Mouse (Mus musculus): ENCODE data around the gene Nup50. TPM values are rescaled to one million over a fixed set of nuclear protein-coding genes. Genes with fewer than 3 reads are reported as not detected.

Gene Nup50
- polyA plus RNA-seq (2012; rRNA removed), result 2.9 and 3.5 TPM in 2 replicates

DNA sequence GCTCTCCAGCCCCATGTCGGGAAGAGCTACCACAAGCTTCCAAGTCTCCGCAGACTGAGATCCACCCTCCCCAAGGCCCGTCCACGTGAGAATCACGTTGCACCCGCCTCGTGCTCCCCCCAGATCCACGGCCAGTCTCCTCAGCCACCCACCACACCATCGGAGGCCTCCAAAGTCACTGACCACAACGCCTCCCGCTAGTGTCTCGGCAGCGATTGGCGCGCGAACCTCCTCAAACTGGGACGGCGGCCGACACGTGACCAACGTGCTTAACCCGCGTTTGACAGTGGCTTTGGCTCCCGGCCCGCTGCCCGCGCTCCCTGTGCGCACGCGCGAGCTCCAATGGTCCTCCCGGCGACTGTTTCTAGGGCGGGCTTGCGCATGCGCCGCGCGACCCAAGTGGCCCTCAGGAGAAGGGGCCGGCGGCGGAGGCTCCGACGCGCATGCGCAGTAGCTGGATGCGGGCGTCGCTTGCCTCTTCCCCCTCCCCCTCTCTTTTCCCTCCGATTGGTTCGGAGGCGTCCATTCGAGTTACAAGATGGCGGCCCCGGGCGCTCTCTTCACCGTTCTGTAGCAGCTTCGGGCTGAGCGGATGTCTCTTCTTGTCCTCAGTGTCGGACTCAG lies at the start of gene Nup50:
Gene Nup50, plus strand, starts transcription at position 528 of the 624 bp plus-strand sequence.

DNA sequence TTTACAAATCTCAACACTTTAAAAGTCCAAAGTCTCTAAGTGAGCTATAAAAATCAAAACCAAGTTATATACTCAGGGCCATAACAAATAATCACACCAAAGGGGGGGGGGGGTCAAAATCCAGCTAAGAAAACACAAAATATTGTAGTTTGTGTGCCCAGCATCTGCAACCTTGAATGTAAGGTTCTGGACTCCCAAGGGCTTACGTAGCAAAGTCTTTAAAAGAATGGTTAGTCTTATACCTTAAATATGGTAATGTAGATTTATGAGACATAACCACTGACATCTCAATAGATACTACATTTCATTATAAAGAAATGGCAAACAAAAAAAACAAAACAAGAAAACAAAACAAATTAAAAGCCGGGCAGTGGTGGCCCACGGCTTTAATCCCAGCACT lies 3.3 kb upstream of the Nup50 start, which contains the start of gene Gm29666:
Gene Gm29666, minus strand, starts transcription at position 101 of the 400 bp plus-strand sequence.

DNA sequence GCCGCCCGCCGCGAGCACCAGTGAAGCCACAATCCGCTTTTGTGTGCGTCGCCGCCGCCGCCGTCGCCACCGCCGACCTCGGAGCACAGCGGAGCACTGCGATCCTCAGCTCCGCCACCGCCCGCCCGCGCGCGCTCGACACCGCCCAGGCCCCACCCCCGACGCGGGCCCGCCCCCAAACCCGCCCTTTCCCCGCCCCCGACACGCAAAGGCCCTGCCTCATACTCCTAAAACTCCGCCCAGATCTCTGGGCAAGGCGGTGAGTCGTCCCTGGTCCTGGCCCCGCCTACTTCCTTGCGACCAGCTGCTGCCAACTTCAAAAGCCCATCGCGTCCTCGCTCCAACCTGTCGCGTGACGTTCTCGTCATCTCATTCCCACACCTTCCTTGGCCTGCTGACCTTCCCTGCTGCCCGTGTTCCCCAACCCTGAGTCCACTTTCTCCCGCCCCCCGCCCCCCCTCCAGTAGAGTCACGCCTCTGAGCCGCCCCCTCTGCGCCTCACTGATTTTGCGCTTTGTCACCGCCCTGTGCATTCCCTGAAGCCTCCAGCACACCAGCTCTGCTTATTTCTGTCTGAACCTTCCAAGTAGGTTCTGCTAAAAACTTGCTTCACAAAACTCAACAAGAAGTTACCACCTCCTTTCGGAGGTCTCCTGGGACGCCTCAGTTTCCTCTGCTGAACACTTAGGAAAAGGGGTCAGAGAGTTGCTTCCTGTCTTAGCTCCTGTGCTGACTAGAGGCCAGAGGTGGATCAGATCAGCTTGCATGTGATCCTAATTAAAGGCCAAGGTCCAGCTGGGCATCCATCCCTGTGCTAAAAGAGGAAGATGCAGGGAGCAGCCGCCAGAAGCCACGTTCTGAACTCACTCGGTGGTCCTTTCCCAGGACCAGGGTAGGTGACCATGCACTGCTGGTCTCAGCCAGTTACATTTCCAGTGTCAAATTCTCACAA lies 64.9 kb downstream of the Nup50 start, which contains the start of gene 5031439G07Rik:
Gene 5031439G07Rik, minus strand, starts transcription at position 678 of the 952 bp plus-strand sequence.

Other genes starting within 250 kb of the Nup50 start
- gene Arhgap8, start 203.4 kb upstream of the Nup50 start, polyA plus RNA-seq (2012; rRNA removed), result 7.1 and 7.8 TPM in 2 replicates
- 1.4 and 2.1 TPM in 2 replicates for gene Phf21b, start 67.4 kb upstream of the Nup50 start, polyA plus RNA-seq (2012; rRNA removed)
- 0.02 TPM in 2 replicates for gene Gm29666, start 3.4 kb upstream of the Nup50 start, polyA plus RNA-seq (2012; rRNA removed)
- 7.4 and 10.0 TPM in 2 replicates for gene 5031439G07Rik, start 65.1 kb downstream of the Nup50 start, polyA plus RNA-seq (2012; rRNA removed)
- 0.51 and 0.90 TPM in 2 replicates for gene Upk3a, start 93.7 kb downstream of the Nup50 start, polyA plus RNA-seq (2012; rRNA removed)
- gene Fam118a, start 105.5 kb downstream of the Nup50 start, polyA plus RNA-seq (2012; rRNA removed), result 1.3 and 1.6 TPM in 2 replicates
- not detected in 2 replicates for gene Smc1b, start 208.6 kb downstream of the Nup50 start, polyA plus RNA-seq (2012; rRNA removed)
- gene Ribc2, start 208.7 kb downstream of the Nup50 start, polyA plus RNA-seq (2012; rRNA removed), result not detected in 2 replicates